Mouse (Mus musculus) liver, embryonic 14.5 days (tissue): ENCODE measurements around the gene D10Wsu102e. TPM values are rescaled to one million over a fixed set of nuclear protein-coding genes. Genes with fewer than 3 reads are reported as not detected.

Experiments used
- ATAC-seq: fragments of 200-750 bp; cut with Nextera tagmentation; 2 replicates; pipeline ENCODE4 v1.8.0; 2017; ENCODE audit warnings: moderate number of reproducible peaks, mild to moderate bottlenecking, moderate library complexity; ENCODE audit not compliant: insufficient read depth
- DNase-seq, 3 experiments: peaks; one replicate each; pipeline ENCODE4 v3.0.0-alpha.2; 2012 to 2013; ENCODE audit warnings: low read depth in 3 of 3, low spot score in 3 of 3
- H3K27ac ChIP-seq: fragments of 300-500 bp; sonication (generic); 2 replicates; pipeline ENCODE4 v1.5.1; 2014; ENCODE audit warnings: moderate library complexity, mild to moderate bottlenecking, control low read depth, inconsistent platforms
- H3K27me3 ChIP-seq: fragments of 300-500 bp; sonication (generic); 2 replicates; pipeline ENCODE4 v1.6.1; 2014; ENCODE audit warnings: mild to moderate bottlenecking, low read length, moderate library complexity; ENCODE audit not compliant: control insufficient read depth, insufficient read depth
- H3K36me3 ChIP-seq: fragments of 300-500 bp; sonication (generic); replicated peaks from 2 replicates; pipeline ENCODE4 v1.6.1; 2014; ENCODE audit warnings: low read depth; ENCODE audit not compliant: control insufficient read depth, insufficient read depth
- H3K4me1 ChIP-seq, 2 experiments: fragments of 200-500 bp in 1 of 2; fragments of 300-500 bp in 1 of 2; sonication (generic) in 1 of 2; replicated peaks; 2 replicates each; pipeline ENCODE4 v1.6.1; 2012 to 2014; ENCODE audit warnings: antibody characterized with exemption in 1 of 2, inconsistent platforms in 1 of 2, low read length in 1 of 2; ENCODE audit not compliant: control insufficient read depth in 2 of 2, insufficient read depth in 2 of 2
- H3K4me2 ChIP-seq: fragments of 300-500 bp; sonication (generic); 2 replicates; pipeline ENCODE4 v1.6.1; 2014; ENCODE audit warnings: low read depth, mild to moderate bottlenecking, control low read depth, moderate library complexity
- H3K4me3 ChIP-seq, 2 experiments: fragments of 200-500 bp in 1 of 2; fragments of 300-500 bp in 1 of 2; sonication (generic) in 1 of 2; 2 replicates each; pipeline ENCODE4 v1.5.1; 2012 to 2014; ENCODE audit warnings: low read depth in 2 of 2, low read length in 2 of 2, mild to moderate bottlenecking in 2 of 2, control low read depth in 1 of 2, inconsistent platforms in 1 of 2, moderate library complexity in 1 of 2; ENCODE audit not compliant: insufficient read depth in 1 of 2
- H3K9ac ChIP-seq: fragments of 300-500 bp; sonication (generic); replicated peaks from 2 replicates; pipeline ENCODE4 v1.6.1; 2014; ENCODE audit warnings: mild to moderate bottlenecking, control low read depth, moderate library complexity
- H3K9me3 ChIP-seq: fragments of 300-500 bp; sonication (generic); 2 replicates; pipeline ENCODE4 v1.6.1; 2016; ENCODE audit warnings: low read length, mixed read lengths; ENCODE audit not compliant: control insufficient read depth
- CTCF ChIP-seq: IDR thresholded peaks from 2 replicates; pipeline ENCODE4 v1.5.1; 2016; ENCODE audit warnings: antibody characterized with exemption, low read depth, control low read depth
- EP300 ChIP-seq: IDR thresholded peaks from 2 replicates; pipeline ENCODE4 v1.6.1; 2016; ENCODE audit warnings: antibody characterized with exemption, low read depth
- WGBS: fragments of 180-500 bp; shearing (Covaris S2); extraction: QIAGEN DNeasy Blood & Tissue Kit; methylation state at CpG from one replicate; pipeline ENCODE4 v1.1.7; 2014; ENCODE audit not compliant: insufficient replicate concordance; 5-methylcytosine and 5-hydroxymethylcytosine counted together
- polyA plus RNA-seq, 2 experiments: library from polyadenylated mRNA; depleted of rRNA in 1 of 2; stranded (reverse) in 1 of 2; unstranded in 1 of 2; fragments of >200 nt; fragmentation: Nextera tagmentation in 1 of 2; extraction: Ambion mirVana in 1 of 2; gene quantifications; 2 replicates each; pipeline versions ENCODE4 v1.2.1 to v1.2.3; 2012 to 2014

The D10Wsu102e gene
- polyA plus RNA-seq, 2 experiments = 0.19 to 0.20 TPM

GRCm38 (mm10) chr10:83337159-83337951 is 22.7 kb upstream of the D10Wsu102e start, which contains the start of gene Slc41a2:
Gene Slc41a2 (minus strand): TSS chr10:83337882.
- Histone ChIP-seq H3K27me3 (peaks cover 36% of the 10 kb centered on the region), H3K4me2 (peak within 1 kb of the TSS; percentile 58), H3K27ac (no peak within 1 kb of the TSS), H3K9me3 (no peaks in the 10 kb centered on the region), H3K36me3 (no peaks in the 10 kb centered on the region), H3K4me1 (no peaks in the 10 kb centered on the region), H3K4me3 (peak within 1 kb of the TSS; percentile 20 to 40), H3K9ac (no peak within 1 kb of the TSS)
- ATAC-seq = no peak
- no peak for DNase-seq
- TF ChIP-seq CTCF (no peak), EP300 (no peak)
- 1% methylated on average over 79 of the region's 102 CpGs for WGBS

- Histone ChIP-seq H3K36me3 (no peaks in the 10 kb centered on the region), H3K9me3 (no peaks in the 10 kb centered on the region), H3K4me2 (peak overlapping the region; percentile 58), H3K9ac (no peak overlapping the region), H3K27me3 (peaks cover 36% of the 10 kb centered on the region), H3K4me3 (no peak overlapping the region; a peak in 1 of 4 replicates), H3K4me1 (no peaks in the 10 kb centered on the region), H3K27ac (no peak overlapping the region)
- no peak for TF ChIP-seq CTCF
- no peak for TF ChIP-seq EP300
- 31% methylated on average over 8 of the region's 9 CpGs for WGBS
- no peak for DNase-seq
- no peak for ATAC-seq
Measured at GRCm38 (mm10) chr10:83337971-83338598, 21.9 kb upstream of the D10Wsu102e start.

- WGBS = 20% methylated on average over 2 of the region's 2 CpGs
- Histone ChIP-seq H3K4me3 (no peak overlapping the region), H3K27me3 (peaks cover 19% of the 10 kb centered on the region), H3K9ac (no peak overlapping the region), H3K4me1 (no peaks in the 10 kb centered on the region; a peak in 1 of 4 replicates), H3K4me2 (no peak overlapping the region), H3K9me3 (no peaks in the 10 kb centered on the region), H3K27ac (no peak overlapping the region), H3K36me3 (no peaks in the 10 kb centered on the region)
- DNase-seq (no peak), ATAC-seq (no peak)
- TF ChIP-seq CTCF (no peak), EP300 (no peak)
Measured at GRCm38 (mm10) chr10:83341226-83341625, 18.8 kb upstream of the D10Wsu102e start.

GRCm38 (mm10) chr10:83343171-83343570 is 16.9 kb upstream of the D10Wsu102e start:
- no peaks in the 10 kb centered on the region for H3K36me3 ChIP-seq
- no peaks in the 10 kb centered on the region for H3K9me3 ChIP-seq
- H3K4me3 ChIP-seq = no peak overlapping the region
- peaks cover under 1% of the 10 kb centered on the region for H3K27me3 ChIP-seq
- H3K9ac ChIP-seq = no peak overlapping the region
- H3K4me1 ChIP-seq = peaks cover 0 to 2% of the 10 kb centered on the region in 2 experiments; a peak in 1 of 4 replicates
- 64% methylated on average over 5 of the region's 5 CpGs for WGBS
- H3K4me2 ChIP-seq = no peak overlapping the region
- no peak for TF ChIP-seq EP300
- TF ChIP-seq CTCF = no peak
- H3K27ac ChIP-seq = no peak overlapping the region
- no peak for DNase-seq
- no peak for ATAC-seq

GRCm38 (mm10) chr10:83343828-83344685 is 16.0 kb upstream of the D10Wsu102e start:
- no peak for DNase-seq

More at GRCm38 (mm10) chr10:83343828-83344685, 16.0 kb upstream of the D10Wsu102e start:
- H3K9ac ChIP-seq = no peak overlapping the region
- H3K27ac ChIP-seq = no peak overlapping the region
- H3K4me2 ChIP-seq = no peak overlapping the region
- H3K4me1 ChIP-seq = peaks cover 0 to 2% of the 10 kb centered on the region in 2 experiments; a peak in 1 of 4 replicates
- TF ChIP-seq EP300 = no peak
- TF ChIP-seq CTCF = no peak
- H3K4me3 ChIP-seq = no peak overlapping the region
- no peak for ATAC-seq
- no peaks in the 10 kb centered on the region for H3K36me3 ChIP-seq
- H3K9me3 ChIP-seq = no peaks in the 10 kb centered on the region
- 46% methylated on average over 2 of the region's 2 CpGs for WGBS
- no peaks in the 10 kb centered on the region for H3K27me3 ChIP-seq
